Mouse (Mus musculus): ENCODE measurements around the gene Rad54l.

DNA sequence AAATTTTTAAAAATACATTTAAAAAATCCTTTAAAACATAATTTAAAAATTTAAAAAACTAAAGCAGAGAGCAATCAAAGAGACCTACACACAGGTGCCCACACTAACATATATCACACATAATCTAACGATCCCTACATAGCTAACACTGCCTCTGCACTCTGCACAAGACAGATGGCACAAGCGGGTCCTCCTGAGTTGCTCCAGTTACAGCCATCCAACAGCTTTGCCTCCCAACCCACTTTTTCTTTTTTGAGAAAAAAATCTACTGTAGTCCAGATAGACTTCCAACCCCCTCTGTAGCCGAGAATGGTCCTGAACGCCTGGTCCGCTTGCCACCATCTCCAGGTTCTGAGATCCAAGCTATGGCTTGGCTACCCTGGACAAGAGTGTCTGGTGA is 18.2 kb downstream of the Rad54l start:
- TF ChIP-seq EP300 (IDR thresholded peaks at IDR 0.05; ENCODE audit: low read depth) (no peak), CTCF (IDR thresholded peaks at IDR 0.05; ENCODE audit: low read depth) (no peak)
